Mouse (Mus musculus) heart, embryonic 16.5 days (tissue): ENCODE measurements around the gene Slc38a5. TPM values are rescaled to one million over a fixed set of nuclear protein-coding genes. Genes with fewer than 3 reads are reported as not detected.
"Not testable (repeated sequence)": the region's sequence is repeated elsewhere in the genome, so short reads cannot be mapped to it uniquely, and the experiment has no call there.

Experiments
- ATAC-seq: fragments of 200-750 bp; cut with Nextera tagmentation; replicated peaks from 2 replicates; pipeline ENCODE4 v1.8.0; 2017; ENCODE audit warnings: moderate number of reproducible peaks; ENCODE audit not compliant: insufficient read depth, low FRiP score; ENCODE audit errors: extremely low read depth
- H3K27ac ChIP-seq: fragments of 300-500 bp; sonication (generic); 2 replicates; pipeline ENCODE4 v1.5.1; 2014; ENCODE audit warnings: mild to moderate bottlenecking, low read length, control low read depth, moderate library complexity
- H3K27me3 ChIP-seq: fragments of 300-500 bp; sonication (generic); 2 replicates; pipeline ENCODE4 v1.6.1; 2014; ENCODE audit warnings: low read length, mixed read lengths; ENCODE audit not compliant: control insufficient read depth, insufficient read depth
- H3K36me3 ChIP-seq: fragments of 300-500 bp; sonication (generic); 2 replicates; pipeline ENCODE4 v1.6.1; 2014; ENCODE audit not compliant: control insufficient read depth, insufficient read depth
- H3K4me1 ChIP-seq: fragments of 300-500 bp; sonication (generic); 2 replicates; pipeline ENCODE4 v1.6.1; 2014; ENCODE audit warnings: low read length, mixed read lengths; ENCODE audit not compliant: control insufficient read depth, insufficient read depth
- H3K4me2 ChIP-seq: fragments of 300-500 bp; sonication (generic); 2 replicates; pipeline ENCODE4 v1.6.1; 2014; ENCODE audit warnings: low read depth, mild to moderate bottlenecking, control low read depth, low read length
- H3K4me3 ChIP-seq: fragments of 300-500 bp; sonication (generic); 2 replicates; pipeline ENCODE4 v1.5.1; 2014; ENCODE audit warnings: mild to moderate bottlenecking, control low read depth, low read length
- H3K9ac ChIP-seq: fragments of 300-500 bp; sonication (generic); 2 replicates; pipeline ENCODE4 v1.6.1; 2014; ENCODE audit warnings: low read length, control low read depth
- H3K9me3 ChIP-seq: fragments of 300-500 bp; sonication (generic); replicated peaks from 2 replicates; pipeline ENCODE4 v1.6.1; 2016; ENCODE audit warnings: low read length; ENCODE audit not compliant: control insufficient read depth
- WGBS: fragments of 180-500 bp; shearing (Covaris S2); extraction: QIAGEN DNeasy Blood & Tissue Kit; methylation state at CpG from one replicate; pipeline ENCODE4 v1.1.7; 2014; 5-methylcytosine and 5-hydroxymethylcytosine counted together
- polyA plus RNA-seq: library from polyadenylated mRNA; unstranded; fragments of >200 nt; fragmentation: Nextera tagmentation; extraction: Ambion mirVana; gene quantifications from 2 replicates; pipeline ENCODE4 v1.2.1, GENCODE M21; 2015

The Slc38a5 gene
- polyA plus RNA-seq, 1 experiment from 2014 or later, result 13.9 TPM

- Histone ChIP-seq H3K9ac (no peak overlapping the region), H3K36me3 (no peaks in the 10 kb centered on the region), H3K4me2 (peak overlapping the region; percentile 62), H3K27ac (no peak overlapping the region), H3K27me3 (0 out of 2 replicates have a peak, but pooled peaks cover 2% of the 10 kb centered on the region), H3K9me3 (no peaks in the 10 kb centered on the region), H3K4me3 (peak overlapping the region; percentile 38), H3K4me1 (no peaks in the 10 kb centered on the region)
- WGBS, result 27% methylated on average over 10 of the region's 10 CpGs
- no peak for ATAC-seq
Observed at GRCm38 (mm10) chrX:8272000-8272399, 1.1 kb downstream of the Slc38a5 start.

GRCm38 (mm10) chrX:8274056-8274455 is 3.1 kb downstream of the Slc38a5 start:
- Histone ChIP-seq H3K9ac (no peak overlapping the region), H3K27me3 (0 out of 2 replicates have a peak, but pooled peaks cover 2% of the 10 kb centered on the region), H3K4me3 (no peak overlapping the region), H3K27ac (no peak overlapping the region), H3K36me3 (no peaks in the 10 kb centered on the region), H3K4me2 (no peak overlapping the region), H3K4me1 (no peaks in the 10 kb centered on the region), H3K9me3 (no peaks in the 10 kb centered on the region)
- ATAC-seq, result peak; percentile 52; the same call in 1 of the 2 replicates
- WGBS, result 65% methylated on average over 5 of the region's 5 CpGs

GRCm38 (mm10) chrX:8288621-8289020 is 17.7 kb downstream of the Slc38a5 start:
- H3K27me3 ChIP-seq, result no peaks in the 10 kb centered on the region
- H3K36me3 ChIP-seq, result no peaks in the 10 kb centered on the region
- no peak overlapping the region for H3K27ac ChIP-seq
- no peak overlapping the region for H3K4me2 ChIP-seq
- H3K9me3 ChIP-seq, result no peaks in the 10 kb centered on the region; the same call in 1 of the 2 replicates
- H3K9ac ChIP-seq, result no peak overlapping the region
- ATAC-seq, result no peak
- WGBS, result 72% methylated on average over 5 of the region's 5 CpGs
- H3K4me1 ChIP-seq, result no peaks in the 10 kb centered on the region
- no peak overlapping the region for H3K4me3 ChIP-seq

- WGBS, result 62% methylated on average over 1 of the region's 1 CpGs
Observed at GRCm38 (mm10) chrX:8309302-8309701, 38.4 kb downstream of the Slc38a5 start.

GRCm38 (mm10) chrX:8314905-8315304 is 44.0 kb downstream of the Slc38a5 start:
- not testable (repeated sequence) for H3K27ac ChIP-seq, H3K27me3 ChIP-seq, ATAC-seq, H3K36me3 ChIP-seq, H3K4me1 ChIP-seq, H3K9me3 ChIP-seq, H3K4me3 ChIP-seq, H3K9ac ChIP-seq, H3K4me2 ChIP-seq
- 8% methylated on average over 7 of the region's 7 CpGs for WGBS

More at GRCm38 (mm10) chrX:8309302-8309701, 38.4 kb downstream of the Slc38a5 start:
- no peaks in the 10 kb centered on the region for H3K27me3 ChIP-seq
- no peak overlapping the region for H3K4me3 ChIP-seq
- no peaks in the 10 kb centered on the region for H3K9me3 ChIP-seq
- no peak overlapping the region for H3K27ac ChIP-seq
- no peak overlapping the region for H3K4me2 ChIP-seq
- H3K9ac ChIP-seq, result no peak overlapping the region
- no peak for ATAC-seq
- H3K4me1 ChIP-seq, result no peaks in the 10 kb centered on the region
- no peaks in the 10 kb centered on the region for H3K36me3 ChIP-seq

- peaks cover 8% of the 10 kb centered on the region for H3K9me3 ChIP-seq
- H3K9ac ChIP-seq, result no peak within 1 kb of the TSS
- WGBS, result 48% methylated on average over 2 of the region's 2 CpGs
- no peaks in the 10 kb centered on the region for H3K4me1 ChIP-seq
- H3K36me3 ChIP-seq, result no peaks in the 10 kb centered on the region
- no peak within 1 kb of the TSS for H3K4me2 ChIP-seq
- ATAC-seq, result no peak
- no peaks in the 10 kb centered on the region for H3K27me3 ChIP-seq
- no peak within 1 kb of the TSS for H3K27ac ChIP-seq
- H3K4me3 ChIP-seq, result no peak within 1 kb of the TSS
Observed at GRCm38 (mm10) chrX:8327124-8327523, 56.2 kb downstream of the Slc38a5 start, which contains the start of gene Ssxb10. Ssxb10 (plus strand) TSS chrX:8327424.

Other genes with a start within 250 kb of the Slc38a5 start
- 31.3 and 33.7 TPM in 2 replicates for gene Suv39h1, start 196.4 kb upstream of the Slc38a5 start, polyA plus RNA-seq
- gene Was, start 180.6 kb upstream of the Slc38a5 start, polyA plus RNA-seq, result 0.62 and 2.2 TPM in 2 replicates
- gene Wdr13, start 138.2 kb upstream of the Slc38a5 start, polyA plus RNA-seq, result 27.5 and 27.6 TPM in 2 replicates
- gene Rbm3, start 125.3 kb upstream of the Slc38a5 start, polyA plus RNA-seq, result 295 and 339 TPM in 2 replicates
- gene Tbc1d25, start 95.0 kb upstream of the Slc38a5 start, polyA plus RNA-seq, result 10.4 and 11.8 TPM in 2 replicates
- 31.9 and 35.7 TPM in 2 replicates for gene Ebp, start 77.6 kb upstream of the Slc38a5 start, polyA plus RNA-seq
- gene Porcn, start 64.6 kb upstream of the Slc38a5 start, polyA plus RNA-seq, result 4.3 and 5.0 TPM in 2 replicates
- 23.8 and 25.7 TPM in 2 replicates for gene Ftsj1, start 18.7 kb upstream of the Slc38a5 start, polyA plus RNA-seq
- gene Ssxb10, start 56.3 kb downstream of the Slc38a5 start, polyA plus RNA-seq, result not detected in 2 replicates
- not detected in 2 replicates for gene Ssxb9, start 95.8 kb downstream of the Slc38a5 start, polyA plus RNA-seq
- gene Ssxb1, start 142.2 kb downstream of the Slc38a5 start, polyA plus RNA-seq, result not detected in 2 replicates
- gene Ssxb2, start 190.6 kb downstream of the Slc38a5 start, polyA plus RNA-seq, result not detected in 2 replicates